Mouse (Mus musculus): Measurements from ENCODE around the gene Hist1h4c. TPM values are rescaled to one million over a fixed set of nuclear protein-coding genes. Genes with fewer than 3 reads are reported as not detected.
"Not testable (repeated sequence)": the region's sequence is repeated elsewhere in the genome, so short reads cannot be mapped to it uniquely, and the experiment has no call there.

The Hist1h4c gene
- polyA plus RNA-seq, 1 experiment = 0.56 TPM

- TF ChIP-seq TCF12 (IDR thresholded peaks at IDR 0.05; ENCODE audit: insufficient read depth, poor library complexity, severe bottlenecking) (no peak), MYOD1 (IDR thresholded peaks at IDR 0.05; ENCODE audit: control insufficient read depth in 1 of 3, insufficient read length in 2 of 3, low read depth in 2 of 3) (no peak), CEBPB (IDR thresholded peaks at IDR 0.05; ENCODE audit: insufficient read depth, poor library complexity, severe bottlenecking) (no peak), MAX (IDR thresholded peaks at IDR 0.05; ENCODE audit: low read depth) (no peak), SRF (IDR thresholded peaks at IDR 0.05; ENCODE audit: control insufficient read depth, insufficient read length, low read depth) (no peak)
- Histone ChIP-seq H3K79me2 (ENCODE audit: control insufficient read depth, insufficient read depth) (no peaks in the 10 kb centered on the region), H3K4me3 (no peak overlapping the region), H3K4me2 (ENCODE audit: low read depth) (no peak overlapping the region), H3K36me3 (ENCODE audit: control insufficient read depth, insufficient read depth) (no peaks in the 10 kb centered on the region), H3ac (ENCODE audit: control insufficient read depth, insufficient read length) (no peak overlapping the region), H3K27me3 (ENCODE audit: control insufficient read depth, insufficient read depth, insufficient read length) (no peaks in the 10 kb centered on the region)
These were observed 26.0 kb upstream of the Hist1h4c start for GRCm38 (mm10) chr13:23724239-23724638.

GRCm38 (mm10) chr13:23717593-23718245 lies 19.5 kb upstream of the Hist1h4c start:
- H3K4me2 ChIP-seq (ENCODE audit: low read depth) = peak overlapping the region; percentile 24
- not testable (repeated sequence) for H3K36me3 ChIP-seq (ENCODE audit: control insufficient read depth, insufficient read depth); H3K79me2 ChIP-seq (ENCODE audit: control insufficient read depth, insufficient read depth); H3ac ChIP-seq (ENCODE audit: control insufficient read depth, insufficient read length); H3K27me3 ChIP-seq (ENCODE audit: control insufficient read depth, insufficient read depth, insufficient read length); H3K4me3 ChIP-seq

- TF ChIP-seq REST (IDR thresholded peaks at IDR 0.05; ENCODE audit: insufficient read depth, insufficient read length) (no peak), MYOG (IDR thresholded peaks at IDR 0.05; ENCODE audit: control insufficient read depth in 1 of 3, insufficient read depth in 1 of 3, insufficient read length in 2 of 3, low read depth in 2 of 3) (peak in 1 of 3 experiments; percentile 27), MAX (IDR thresholded peaks at IDR 0.05; ENCODE audit: low read depth) (no peak), E2F4 (IDR thresholded peaks at IDR 0.05; ENCODE audit: insufficient read depth) (no peak), SRF (IDR thresholded peaks at IDR 0.05; ENCODE audit: control insufficient read depth, insufficient read length, low read depth) (no peak), TCF12 (IDR thresholded peaks at IDR 0.05; ENCODE audit: insufficient read depth, poor library complexity, severe bottlenecking) (no peak)
- H3ac ChIP-seq (ENCODE audit: control insufficient read depth, insufficient read length) = no peak overlapping the region
- peak overlapping the region; percentile 24 for H3K4me2 ChIP-seq (ENCODE audit: low read depth)
These were observed 18.9 kb upstream of the Hist1h4c start for GRCm38 (mm10) chr13:23717176-23717575.

GRCm38 (mm10) chr13:23716261-23717042 lies 18.2 kb upstream of the Hist1h4c start:
- Histone ChIP-seq H3K79me2 (ENCODE audit: control insufficient read depth, insufficient read depth) (no peaks in the 10 kb centered on the region), H3K27me3 (ENCODE audit: control insufficient read depth, insufficient read depth, insufficient read length) (no peaks in the 10 kb centered on the region), H3K4me2 (ENCODE audit: low read depth) (no peak overlapping the region), H3K4me3 (no peak overlapping the region), H3K36me3 (ENCODE audit: control insufficient read depth, insufficient read depth) (no peaks in the 10 kb centered on the region), H3ac (ENCODE audit: control insufficient read depth, insufficient read length) (no peak overlapping the region)
- TF ChIP-seq TCF12 (IDR thresholded peaks at IDR 0.05; ENCODE audit: insufficient read depth, poor library complexity, severe bottlenecking) = no peak
- TF ChIP-seq E2F4 (IDR thresholded peaks at IDR 0.05; ENCODE audit: insufficient read depth) = no peak
- no peak for TF ChIP-seq MYOD1 (IDR thresholded peaks at IDR 0.05; ENCODE audit: control insufficient read depth in 1 of 3, insufficient read length in 2 of 3, low read depth in 2 of 3)
- TF ChIP-seq REST (IDR thresholded peaks at IDR 0.05; ENCODE audit: insufficient read depth, insufficient read length) = no peak
- TF ChIP-seq SRF (IDR thresholded peaks at IDR 0.05; ENCODE audit: control insufficient read depth, insufficient read length, low read depth) = no peak
- no peak for TF ChIP-seq CEBPB (IDR thresholded peaks at IDR 0.05; ENCODE audit: insufficient read depth, poor library complexity, severe bottlenecking)
- TF ChIP-seq POLR2A (IDR thresholded peaks at IDR 0.05; ENCODE audit: insufficient read length, low read depth) = no peak
- no peak for TF ChIP-seq TCF3 (IDR thresholded peaks at IDR 0.05; ENCODE audit: insufficient read length, low read depth)
- no peak for TF ChIP-seq MYOG (IDR thresholded peaks at IDR 0.05; ENCODE audit: control insufficient read depth in 1 of 3, insufficient read depth in 1 of 3, insufficient read length in 2 of 3, low read depth in 2 of 3)
- TF ChIP-seq POLR2AphosphoS2 (IDR thresholded peaks at IDR 0.05; ENCODE audit: insufficient read length, low read depth) = no peak
- no peak for TF ChIP-seq MAX (IDR thresholded peaks at IDR 0.05; ENCODE audit: low read depth)
- TF ChIP-seq USF1 (IDR thresholded peaks at IDR 0.05; ENCODE audit: low read depth) = no peak

More at GRCm38 (mm10) chr13:23717176-23717575, 18.9 kb upstream of the Hist1h4c start:
- H3K79me2 ChIP-seq (ENCODE audit: control insufficient read depth, insufficient read depth) = no peaks in the 10 kb centered on the region
- H3K27me3 ChIP-seq (ENCODE audit: control insufficient read depth, insufficient read depth, insufficient read length) = no peaks in the 10 kb centered on the region
- no peaks in the 10 kb centered on the region for H3K36me3 ChIP-seq (ENCODE audit: control insufficient read depth, insufficient read depth)
- H3K4me3 ChIP-seq = no peak overlapping the region

GRCm38 (mm10) chr13:23710374-23711089 lies 12.3 kb upstream of the Hist1h4c start, which contains the start of gene Hfe:
Gene Hfe (minus strand): TSS chr13:23710854.
- Histone ChIP-seq H3K4me2 (ENCODE audit: low read depth) (peak within 1 kb of the TSS; percentile 99), H3K4me3 (peak within 1 kb of the TSS; percentile 34), H3ac (ENCODE audit: control insufficient read depth, insufficient read length) (no peak within 1 kb of the TSS), H3K79me2 (ENCODE audit: control insufficient read depth, insufficient read depth) (no peaks in the 10 kb centered on the region), H3K36me3 (ENCODE audit: control insufficient read depth, insufficient read depth) (no peaks in the 10 kb centered on the region), H3K27me3 (ENCODE audit: control insufficient read depth, insufficient read depth, insufficient read length) (no peaks in the 10 kb centered on the region)
- TF ChIP-seq POLR2AphosphoS2 (IDR thresholded peaks at IDR 0.05; ENCODE audit: insufficient read length, low read depth) (no peak), SRF (IDR thresholded peaks at IDR 0.05; ENCODE audit: control insufficient read depth, insufficient read length, low read depth) (no peak), E2F4 (IDR thresholded peaks at IDR 0.05; ENCODE audit: insufficient read depth) (no peak), MYOG (IDR thresholded peaks at IDR 0.05; ENCODE audit: control insufficient read depth in 1 of 3, insufficient read depth in 1 of 3, insufficient read length in 2 of 3, low read depth in 2 of 3) (peak in 1 of 3 experiments; percentile 13), USF1 (IDR thresholded peaks at IDR 0.05; ENCODE audit: low read depth) (no peak)

All from myocyte (in vitro differentiated cells).